Mouse (Mus musculus): Measurements from ENCODE around the gene Rxrg.

GRCm38 (mm10) chr1:167638901-167639300 lies 40.7 kb downstream of the Rxrg start:
- TF ChIP-seq POLR2A (IDR thresholded peaks at IDR 0.05; ENCODE audit: low read depth, low read length), result no peak
- no peak for TF ChIP-seq CTCF (IDR thresholded peaks at IDR 0.05; ENCODE audit: extremely low read depth, insufficient read depth, insufficient read length, insufficient replicate concordance)

Measured in spleen, adult 2 months (tissue).